Mouse (Mus musculus) hindbrain, embryonic 15.5 days (tissue): ENCODE measurements around the gene Glo1. TPM values are rescaled to one million over a fixed set of nuclear protein-coding genes. Genes with fewer than 3 reads are reported as not detected.
"Not testable (repeated sequence)": the region's sequence is repeated elsewhere in the genome, so short reads cannot be mapped to it uniquely, and the experiment has no call there.

Experiments used
- ATAC-seq: fragments of 200-750 bp; cut with Nextera tagmentation; 2 replicates; pipeline ENCODE4 v1.8.0; 2017; ENCODE audit warnings: low read depth, moderate number of reproducible peaks, moderate TSS enrichment; ENCODE audit not compliant: low FRiP score
- H3K27ac ChIP-seq: fragments of 300-500 bp; sonication (generic); replicated peaks from 2 replicates; pipeline ENCODE4 v1.5.1; 2015; ENCODE audit warnings: mild to moderate bottlenecking, inconsistent platforms
- H3K27me3 ChIP-seq: fragments of 300-500 bp; sonication (generic); 2 replicates; pipeline ENCODE4 v1.6.1; 2015; ENCODE audit warnings: control low read depth, inconsistent platforms
- H3K36me3 ChIP-seq: fragments of 300-500 bp; sonication (generic); 2 replicates; pipeline ENCODE4 v1.6.1; 2015; ENCODE audit warnings: control low read depth, inconsistent platforms
- H3K4me1 ChIP-seq: fragments of 300-500 bp; sonication (generic); replicated peaks from 2 replicates; pipeline ENCODE4 v1.6.1; 2015; ENCODE audit warnings: control low read depth, inconsistent platforms
- H3K4me2 ChIP-seq: fragments of 300-500 bp; sonication (generic); 2 replicates; pipeline ENCODE4 v1.6.1; 2015; ENCODE audit warnings: moderate library complexity, mild to moderate bottlenecking, inconsistent platforms
- H3K4me3 ChIP-seq: fragments of 300-500 bp; sonication (generic); 2 replicates; pipeline ENCODE4 v1.5.1; 2015; ENCODE audit warnings: mild to moderate bottlenecking, inconsistent platforms
- H3K9ac ChIP-seq: fragments of 300-500 bp; sonication (generic); 2 replicates; pipeline ENCODE4 v1.6.1; 2015; ENCODE audit warnings: inconsistent platforms
- H3K9me3 ChIP-seq: fragments of 300-500 bp; sonication (generic); 2 replicates; pipeline ENCODE4 v1.6.1; 2016; ENCODE audit warnings: control low read depth, inconsistent platforms
- WGBS: fragments of 180-500 bp; shearing (Covaris S2); methylation state at CpG from one replicate; pipeline ENCODE4 v1.1.7; 2015; 5-methylcytosine and 5-hydroxymethylcytosine counted together
- polyA plus RNA-seq: library from polyadenylated mRNA; unstranded; fragments of >200 nt; fragmentation: Nextera tagmentation; extraction: Ambion mirVana; gene quantifications from 2 replicates; pipeline ENCODE4 v1.2.1, GENCODE M21; 2015

Gene Glo1
- polyA plus RNA-seq, 1 experiment from 2014 or later, result 159 TPM

GRCm38 (mm10) chr17:30638996-30639395 is 12.3 kb upstream of the Glo1 start:
- 66% methylated on average over 2 of the region's 2 CpGs for WGBS
- Histone ChIP-seq H3K27ac (no peak overlapping the region), H3K9me3 (no peaks in the 10 kb centered on the region), H3K27me3 (no peaks in the 10 kb centered on the region), H3K4me2 (no peak overlapping the region), H3K4me3 (no peak overlapping the region), H3K4me1 (no peaks in the 10 kb centered on the region), H3K36me3 (no peaks in the 10 kb centered on the region), H3K9ac (no peak overlapping the region)
- no peak for ATAC-seq

GRCm38 (mm10) chr17:30637714-30638113 is 11.0 kb upstream of the Glo1 start:
- no peak overlapping the region for H3K9ac ChIP-seq
- WGBS, result 72% methylated on average over 1 of the region's 1 CpGs
- H3K27ac ChIP-seq, result no peak overlapping the region
- no peak overlapping the region for H3K4me2 ChIP-seq
- no peaks in the 10 kb centered on the region for H3K9me3 ChIP-seq
- no peak overlapping the region for H3K4me3 ChIP-seq
- ATAC-seq, result no peak
- no peaks in the 10 kb centered on the region for H3K4me1 ChIP-seq
- no peaks in the 10 kb centered on the region for H3K36me3 ChIP-seq
- no peaks in the 10 kb centered on the region for H3K27me3 ChIP-seq

GRCm38 (mm10) chr17:30635367-30635766 is 8.7 kb upstream of the Glo1 start:
- 24% methylated on average over 14 of the region's 17 CpGs for WGBS

GRCm38 (mm10) chr17:30624132-30624531 is 2.5 kb downstream of the Glo1 start, which contains the start of gene Dnah8:
Gene Dnah8, plus strand, starts transcription at chr17:30624354.
- H3K36me3 ChIP-seq, H3K4me2 ChIP-seq, H3K9me3 ChIP-seq, H3K27ac ChIP-seq, H3K4me1 ChIP-seq, H3K9ac ChIP-seq, ATAC-seq, H3K27me3 ChIP-seq, H3K4me3 ChIP-seq: not testable (repeated sequence)
- no CpG with 5 or more reads among the region's 20 CpGs for WGBS

More at GRCm38 (mm10) chr17:30635367-30635766, 8.7 kb upstream of the Glo1 start:
- Histone ChIP-seq H3K4me1 (no peaks in the 10 kb centered on the region), H3K4me3 (no peak overlapping the region), H3K9ac (no peak overlapping the region), H3K9me3 (no peaks in the 10 kb centered on the region), H3K4me2 (peak overlapping the region; percentile 24; the same call in 1 of the 2 replicates), H3K36me3 (no peaks in the 10 kb centered on the region), H3K27ac (no peak overlapping the region), H3K27me3 (no peaks in the 10 kb centered on the region)
- no peak for ATAC-seq

- no peak overlapping the region for H3K4me3 ChIP-seq
- 79% methylated on average over 3 of the region's 3 CpGs for WGBS
- H3K4me1 ChIP-seq, result no peaks in the 10 kb centered on the region
- H3K36me3 ChIP-seq, result no peaks in the 10 kb centered on the region
- H3K4me2 ChIP-seq, result no peak overlapping the region
- ATAC-seq, result no peak
- no peaks in the 10 kb centered on the region for H3K9me3 ChIP-seq
- no peaks in the 10 kb centered on the region for H3K27me3 ChIP-seq
- no peak overlapping the region for H3K27ac ChIP-seq
- H3K9ac ChIP-seq, result no peak overlapping the region
Observed at GRCm38 (mm10) chr17:30623200-30623599, 3.5 kb downstream of the Glo1 start.

- no peaks in the 10 kb centered on the region for H3K4me1 ChIP-seq
- H3K4me2 ChIP-seq, result no peak overlapping the region
- H3K4me3 ChIP-seq, result no peak overlapping the region
- no peaks in the 10 kb centered on the region for H3K36me3 ChIP-seq
- no peak overlapping the region for H3K27ac ChIP-seq
- H3K9ac ChIP-seq, result no peak overlapping the region
- ATAC-seq, result no peak
- H3K9me3 ChIP-seq, result no peaks in the 10 kb centered on the region
- H3K27me3 ChIP-seq, result no peaks in the 10 kb centered on the region
- 73% methylated on average over 4 of the region's 4 CpGs for WGBS
Observed at GRCm38 (mm10) chr17:30621450-30621849, 5.2 kb downstream of the Glo1 start.

- ATAC-seq, result no peak
- no peak overlapping the region for H3K27ac ChIP-seq
Observed at GRCm38 (mm10) chr17:30620548-30620947, 6.1 kb downstream of the Glo1 start.

GRCm38 (mm10) chr17:30619153-30619552 is 7.5 kb downstream of the Glo1 start:
- H3K27ac ChIP-seq, result no peak overlapping the region

More at GRCm38 (mm10) chr17:30620548-30620947, 6.1 kb downstream of the Glo1 start:
- no peaks in the 10 kb centered on the region for H3K9me3 ChIP-seq
- no peaks in the 10 kb centered on the region for H3K27me3 ChIP-seq
- H3K4me1 ChIP-seq, result no peaks in the 10 kb centered on the region
- H3K9ac ChIP-seq, result no peak overlapping the region
- H3K36me3 ChIP-seq, result no peaks in the 10 kb centered on the region
- H3K4me3 ChIP-seq, result no peak overlapping the region
- H3K4me2 ChIP-seq, result no peak overlapping the region
- 85% methylated on average over 2 of the region's 2 CpGs for WGBS

GRCm38 (mm10) chr17:30618136-30618891 is 8.4 kb downstream of the Glo1 start:
- Histone ChIP-seq H3K9me3 (no peaks in the 10 kb centered on the region), H3K4me2 (no peak overlapping the region), H3K36me3 (no peaks in the 10 kb centered on the region), H3K27me3 (no peaks in the 10 kb centered on the region), H3K4me1 (no peaks in the 10 kb centered on the region), H3K4me3 (no peak overlapping the region), H3K9ac (no peak overlapping the region), H3K27ac (no peak overlapping the region)
- no peak for ATAC-seq
- 83% methylated on average over 3 of the region's 3 CpGs for WGBS

More at GRCm38 (mm10) chr17:30619153-30619552, 7.5 kb downstream of the Glo1 start:
- H3K36me3 ChIP-seq, result no peaks in the 10 kb centered on the region
- no peaks in the 10 kb centered on the region for H3K4me1 ChIP-seq
- no peak overlapping the region for H3K4me2 ChIP-seq
- no peak for ATAC-seq
- no peaks in the 10 kb centered on the region for H3K27me3 ChIP-seq
- no peak overlapping the region for H3K9ac ChIP-seq
- 52% methylated on average over 2 of the region's 2 CpGs for WGBS
- no peaks in the 10 kb centered on the region for H3K9me3 ChIP-seq
- H3K4me3 ChIP-seq, result no peak overlapping the region

GRCm38 (mm10) chr17:30616203-30616602 is 10.5 kb downstream of the Glo1 start:
- Histone ChIP-seq H3K27ac (no peak overlapping the region), H3K36me3 (no peaks in the 10 kb centered on the region), H3K4me1 (peaks cover 9% of the 10 kb centered on the region), H3K4me3 (no peak overlapping the region), H3K4me2 (no peak overlapping the region), H3K9me3 (no peaks in the 10 kb centered on the region), H3K27me3 (no peaks in the 10 kb centered on the region), H3K9ac (no peak overlapping the region)
- no peak for ATAC-seq
- 92% methylated on average over 5 of the region's 5 CpGs for WGBS

- Histone ChIP-seq H3K9ac (no peak overlapping the region), H3K9me3 (no peaks in the 10 kb centered on the region), H3K4me2 (no peak overlapping the region), H3K27ac (no peak overlapping the region), H3K4me1 (peaks cover 11% of the 10 kb centered on the region), H3K27me3 (no peaks in the 10 kb centered on the region), H3K4me3 (no peak overlapping the region), H3K36me3 (no peaks in the 10 kb centered on the region)
- ATAC-seq, result no peak
Observed at GRCm38 (mm10) chr17:30613350-30613749, 13.3 kb downstream of the Glo1 start.

GRCm38 (mm10) chr17:30612075-30612859 is 14.4 kb downstream of the Glo1 start:
- H3K27me3 ChIP-seq, result no peaks in the 10 kb centered on the region
- peak overlapping the region; percentile 89 for H3K9ac ChIP-seq
- H3K9me3 ChIP-seq, result no peaks in the 10 kb centered on the region
- peak overlapping the region; percentile 87 for H3K27ac ChIP-seq
- H3K36me3 ChIP-seq, result no peaks in the 10 kb centered on the region
- H3K4me3 ChIP-seq, result peak overlapping the region; percentile 86
- peak overlapping the region; percentile 69 for H3K4me2 ChIP-seq
- ATAC-seq, result peak; percentile 100
- H3K4me1 ChIP-seq, result peaks cover 21% of the 10 kb centered on the region
- WGBS, result under 1% methylated on average over 34 of the region's 34 CpGs
